Mouse (Mus musculus) megakaryocyte, embryonic 14.5 days (primary cell): ENCODE measurements at regions not wholly inside any gene's neighbourhood (a gene's known extent, or its start where the extent isn't known, plus 50 kb on each side); places are given as distances from the start of the nearest gene placed in this dataset.

Experiments
- FLI1 ChIP-seq: IDR thresholded peaks from 2 replicates; pipeline ENCODE4 v1.6.1; 2012; ENCODE audit warnings: low read length, inconsistent platforms, mixed read lengths
- GATA1 ChIP-seq: IDR thresholded peaks from 3 replicates; pipeline ENCODE4 v1.6.1; 2012; ENCODE audit warnings: mixed read lengths, low read length, inconsistent platforms, borderline replicate concordance

DNA sequence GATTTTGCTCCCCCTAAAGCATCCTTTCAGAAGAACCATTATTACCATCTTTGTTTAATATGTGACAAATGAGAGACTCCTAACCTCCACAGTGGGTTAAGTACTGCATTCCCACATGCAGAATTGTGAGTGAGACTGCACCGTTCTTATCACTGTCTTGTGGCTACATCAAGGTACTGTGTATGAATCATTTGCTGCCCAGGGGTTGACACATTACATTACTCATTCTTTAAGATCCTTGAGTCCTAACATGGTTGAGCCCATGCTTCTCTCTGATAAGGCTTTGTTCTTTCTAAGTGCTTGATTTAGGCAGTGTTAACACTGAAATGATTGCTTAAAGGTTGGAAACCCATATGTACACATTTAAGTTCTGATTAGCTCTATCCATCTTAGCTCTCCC lies 504.2 kb upstream of the Lcorl start:
- TF ChIP-seq GATA1 (no peak), FLI1 (no peak)
